Mouse (Mus musculus) intestine, embryonic 14.5 days (tissue): ENCODE data around the gene Cplx1. TPM values are rescaled to one million over a fixed set of nuclear protein-coding genes. Genes with fewer than 3 reads are reported as not detected.
"Not testable (repeated sequence)": the region's sequence is repeated elsewhere in the genome, so short reads cannot be mapped to it uniquely, and the experiment has no call there.

Experiments
- ATAC-seq: fragments of 200-750 bp; cut with Nextera tagmentation; replicated peaks from 2 replicates; pipeline ENCODE4 v1.8.0; 2017; ENCODE audit warnings: low read depth, moderate number of reproducible peaks, moderate TSS enrichment, moderate library complexity; ENCODE audit not compliant: low FRiP score, low TSS enrichment
- DNase-seq: peaks from one replicate; pipeline ENCODE4 v3.0.0-alpha.2; 2018; ENCODE audit warnings: low spot score
- H3K27ac ChIP-seq: fragments of 300-500 bp; sonication (generic); 2 replicates; pipeline ENCODE4 v1.5.1; 2014; ENCODE audit warnings: low read depth, mild to moderate bottlenecking, control low read depth
- H3K27me3 ChIP-seq: fragments of 300-500 bp; sonication (generic); replicated peaks from 2 replicates; pipeline ENCODE4 v1.6.1; 2014; ENCODE audit warnings: low read length, control low read depth; ENCODE audit not compliant: control insufficient read depth, insufficient read depth
- H3K36me3 ChIP-seq: fragments of 300-500 bp; sonication (generic); 2 replicates; pipeline ENCODE4 v1.6.1; 2014; ENCODE audit warnings: low read length, control low read depth; ENCODE audit not compliant: control insufficient read depth, insufficient read depth
- H3K4me1 ChIP-seq: fragments of 300-500 bp; sonication (generic); replicated peaks from 2 replicates; pipeline ENCODE4 v1.6.1; 2014; ENCODE audit warnings: low read length, control low read depth, mixed read lengths; ENCODE audit not compliant: control insufficient read depth, insufficient read depth
- H3K4me2 ChIP-seq: fragments of 300-500 bp; sonication (generic); 2 replicates; pipeline ENCODE4 v1.6.1; 2014; ENCODE audit warnings: low read length
- H3K4me3 ChIP-seq: fragments of 300-500 bp; sonication (generic); 2 replicates; pipeline ENCODE4 v1.5.1; 2014; ENCODE audit warnings: low read depth, low read length, control low read depth, mixed read lengths
- H3K9ac ChIP-seq: fragments of 300-500 bp; sonication (generic); 2 replicates; pipeline ENCODE4 v1.6.1; 2014; ENCODE audit warnings: mild to moderate bottlenecking, low read length
- H3K9me3 ChIP-seq: fragments of 300-500 bp; sonication (generic); 2 replicates; pipeline ENCODE4 v1.6.1; 2016; ENCODE audit warnings: low read length, control low read depth; ENCODE audit not compliant: control insufficient read depth
- WGBS: fragments of 180-500 bp; shearing (Covaris S2); extraction: QIAGEN DNeasy Blood & Tissue Kit; methylation state at CpG from one replicate; pipeline ENCODE4 v1.1.7; 2014; 5-methylcytosine and 5-hydroxymethylcytosine counted together
- polyA plus RNA-seq: library from polyadenylated mRNA; unstranded; fragments of >200 nt; fragmentation: Nextera tagmentation; extraction: Ambion mirVana; gene quantifications from 2 replicates; pipeline ENCODE4 v1.2.1, GENCODE M21; 2014

Cplx1 gene
- polyA plus RNA-seq, 1 experiment from 2014 or later, result 3.1 TPM

- H3K36me3 ChIP-seq, result peaks cover 80% of the 10 kb centered on the region
- H3K4me3 ChIP-seq, ATAC-seq, H3K27ac ChIP-seq, H3K4me2 ChIP-seq, H3K9me3 ChIP-seq, H3K9ac ChIP-seq, H3K27me3 ChIP-seq, H3K4me1 ChIP-seq: not testable (repeated sequence)
- WGBS, result 95% methylated on average over 3 of the region's 5 CpGs
- peak; percentile 33 for DNase-seq
Measured at GRCm38 (mm10) chr5:108486148-108486547, 63.7 kb downstream of the Cplx1 start.

DNA sequence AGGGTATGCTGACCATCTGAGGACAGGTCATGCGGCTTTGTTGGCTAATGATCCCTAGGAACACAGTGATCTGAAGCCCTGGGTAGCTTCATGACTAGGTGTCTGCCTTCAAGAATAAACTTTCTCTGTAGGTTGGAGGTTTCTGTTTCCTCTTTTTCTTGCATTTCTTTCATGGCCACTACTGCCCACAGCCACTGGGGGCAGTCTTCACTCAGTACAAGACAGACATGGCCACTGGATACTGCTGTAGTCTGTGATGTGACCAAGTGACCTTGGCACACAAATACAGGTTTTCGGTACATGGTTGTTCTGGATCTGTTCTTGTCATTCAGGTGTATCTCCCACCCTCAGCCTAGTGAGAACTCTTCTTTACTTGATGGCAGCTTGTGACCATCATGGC, 64.6 kb downstream of the Cplx1 start:
- no peak overlapping the region for H3K4me3 ChIP-seq
- H3K27ac ChIP-seq, result no peak overlapping the region
- H3K9ac ChIP-seq, result no peak overlapping the region
- ATAC-seq, result no peak
- H3K36me3 ChIP-seq, result peaks cover 71% of the 10 kb centered on the region
- no peaks in the 10 kb centered on the region for H3K4me1 ChIP-seq
- no peaks in the 10 kb centered on the region for H3K9me3 ChIP-seq
- no peaks in the 10 kb centered on the region for H3K27me3 ChIP-seq
- WGBS, result 98% methylated on average over 2 of the region's 2 CpGs
- no peak overlapping the region for H3K4me2 ChIP-seq
- peak; percentile 52 for DNase-seq

GRCm38 (mm10) chr5:108483006-108483405, 66.8 kb downstream of the Cplx1 start:
- H3K9ac ChIP-seq, result no peak overlapping the region
- ATAC-seq, result no peak
- H3K4me3 ChIP-seq, result no peak overlapping the region
- no peaks in the 10 kb centered on the region for H3K27me3 ChIP-seq
- 89% methylated on average over 6 of the region's 6 CpGs for WGBS
- peak; percentile 23 for DNase-seq
- no peaks in the 10 kb centered on the region for H3K9me3 ChIP-seq
- H3K4me2 ChIP-seq, result no peak overlapping the region
- peaks cover 64% of the 10 kb centered on the region for H3K36me3 ChIP-seq
- no peaks in the 10 kb centered on the region for H3K4me1 ChIP-seq
- H3K27ac ChIP-seq, result no peak overlapping the region

DNA sequence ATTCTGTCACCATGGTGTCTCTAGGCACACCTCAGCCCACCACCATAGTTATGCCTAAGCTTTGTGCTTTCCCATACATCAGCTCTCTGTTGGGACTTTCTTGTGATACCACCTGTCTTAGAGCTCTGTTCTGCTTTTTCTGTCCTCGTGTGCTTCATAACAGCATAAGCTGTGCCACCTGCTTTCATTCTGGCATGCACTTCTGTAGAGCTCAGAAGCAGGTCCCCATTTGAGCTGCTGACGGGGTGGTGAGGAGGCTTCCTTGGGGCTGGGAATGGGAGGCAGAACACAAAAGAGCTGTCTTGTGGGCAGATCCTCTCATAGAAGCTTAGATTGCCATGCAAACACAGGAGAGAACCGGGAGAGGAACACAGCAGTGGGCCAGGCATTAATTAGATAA, 73.8 kb downstream of the Cplx1 start:
- Histone ChIP-seq H3K9me3 (no peaks in the 10 kb centered on the region), H3K36me3 (peaks cover 79% of the 10 kb centered on the region), H3K4me2 (no peak overlapping the region), H3K9ac (no peak overlapping the region), H3K4me1 (no peaks in the 10 kb centered on the region), H3K4me3 (no peak overlapping the region), H3K27ac (no peak overlapping the region), H3K27me3 (no peaks in the 10 kb centered on the region)
- WGBS, result 89% methylated on average over 3 of the region's 3 CpGs
- ATAC-seq (no peak), DNase-seq (peak; percentile 36)

DNA sequence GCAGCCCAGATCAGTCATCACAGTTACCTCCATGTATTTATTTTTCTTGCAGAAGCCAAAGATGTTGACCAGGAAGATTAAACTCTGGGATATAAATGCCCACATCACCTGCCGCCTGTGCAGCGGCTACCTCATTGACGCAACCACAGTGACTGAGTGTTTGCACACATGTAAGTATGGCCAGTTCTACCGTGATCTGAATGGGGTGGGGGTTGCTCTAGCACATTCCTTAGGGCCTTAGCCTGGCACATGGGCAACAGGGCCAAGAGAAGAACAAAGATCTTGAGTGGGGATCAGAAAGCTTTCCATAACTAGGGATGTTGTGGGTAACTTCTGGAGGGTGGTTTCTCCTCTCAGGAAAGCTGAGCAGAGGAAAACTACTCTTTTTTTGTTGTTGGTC, 76.1 kb downstream of the Cplx1 start:
- 94% methylated on average over 4 of the region's 4 CpGs for WGBS
- H3K4me2 ChIP-seq, result no peak overlapping the region
- no peak for ATAC-seq

GRCm38 (mm10) chr5:108469617-108470016, 80.2 kb downstream of the Cplx1 start:
- H3K36me3 ChIP-seq, result peaks cover 41% of the 10 kb centered on the region
- H3K4me1 ChIP-seq, result peaks cover 6% of the 10 kb centered on the region; the same call in 1 of the 2 replicates
- H3K9me3 ChIP-seq, result no peaks in the 10 kb centered on the region
- ATAC-seq, result no peak
- no peak overlapping the region for H3K27ac ChIP-seq
- DNase-seq, result peak; percentile 41
- H3K4me2 ChIP-seq, result no peak overlapping the region
- H3K9ac ChIP-seq, result no peak overlapping the region
- 73% methylated on average over 7 of the region's 7 CpGs for WGBS
- no peak overlapping the region for H3K4me3 ChIP-seq
- H3K27me3 ChIP-seq, result no peaks in the 10 kb centered on the region

More for the DNA sequence above, 76.1 kb downstream of the Cplx1 start:
- no peaks in the 10 kb centered on the region; the same call in 1 of the 2 replicates for H3K4me1 ChIP-seq
- no peak overlapping the region for H3K4me3 ChIP-seq
- no peak overlapping the region for H3K27ac ChIP-seq
- H3K9me3 ChIP-seq, result no peaks in the 10 kb centered on the region
- H3K9ac ChIP-seq, result no peak overlapping the region
- H3K27me3 ChIP-seq, result no peaks in the 10 kb centered on the region
- DNase-seq, result no peak
- H3K36me3 ChIP-seq, result peaks cover 70% of the 10 kb centered on the region

Other genes starting within 250 kb of the Cplx1 start
- gene Pigg, start 237.4 kb downstream of the Cplx1 start, polyA plus RNA-seq, result 3.0 and 3.3 TPM in 2 replicates
- not detected in 2 replicates for gene Gm42517, start 182.1 kb downstream of the Cplx1 start, polyA plus RNA-seq
- 0.19 and 0.34 TPM in 2 replicates for gene Pde6b, start 161.6 kb downstream of the Cplx1 start, polyA plus RNA-seq
- 452 and 522 TPM in 2 replicates for gene Atp5k, start 115.6 kb downstream of the Cplx1 start, polyA plus RNA-seq
- gene Mfsd7a, start 101.1 kb downstream of the Cplx1 start, polyA plus RNA-seq, result 0.07 and 0.50 TPM in 2 replicates
- 20.9 and 24.9 TPM in 2 replicates for gene Pcgf3, start 88.8 kb downstream of the Cplx1 start, polyA plus RNA-seq
- 62.9 and 65.5 TPM in 2 replicates for gene Gak, start 79.7 kb upstream of the Cplx1 start, polyA plus RNA-seq
- gene Tmem175, start 79.7 kb upstream of the Cplx1 start, polyA plus RNA-seq, result 27.5 and 28.0 TPM in 2 replicates
- 13.4 and 15.2 TPM in 2 replicates for gene Idua, start 110.3 kb upstream of the Cplx1 start, polyA plus RNA-seq
- gene Dgkq, start 119.6 kb upstream of the Cplx1 start, polyA plus RNA-seq, result 8.0 and 10.1 TPM in 2 replicates
- gene Slc26a1, start 125.5 kb upstream of the Cplx1 start, polyA plus RNA-seq, result 1.1 and 1.2 TPM in 2 replicates
- 17.9 and 26.6 TPM in 2 replicates for gene Fgfrl1, start 142.4 kb upstream of the Cplx1 start, polyA plus RNA-seq
- not detected in 2 replicates for gene Rnf212, start 225.0 kb upstream of the Cplx1 start, polyA plus RNA-seq
- not detected in 2 replicates for gene Tmed11, start 245.3 kb upstream of the Cplx1 start, polyA plus RNA-seq